Mouse (Mus musculus): ENCODE measurements around the gene Nemp1. TPM values are rescaled to one million over a fixed set of nuclear protein-coding genes. Genes with fewer than 3 reads are reported as not detected.

Nemp1 gene
- total and polyA plus RNA-seq, 2 experiments from 2014 or later = 2.8 to 6.1 TPM

- WGBS = 16% methylated on average over 16 of the region's 16 CpGs
- H3K9me3 ChIP-seq (ENCODE audit: low read length) = no peaks in the 10 kb centered on the region
- no peak overlapping the region for H3K4me3 ChIP-seq (ENCODE audit: low read depth, low read length)
- peak overlapping the region; percentile 41 for H3K4me2 ChIP-seq (ENCODE audit: low read depth)
- DNase-seq (peak; percentile 53), ATAC-seq (peak; percentile 45; the same call in 1 of the 2 replicates)
- H3K27ac ChIP-seq (ENCODE audit: low read depth, low read length) = no peak overlapping the region
- H3K27me3 ChIP-seq (ENCODE audit: insufficient read depth, low read length) = peaks cover 25% of the 10 kb centered on the region
- H3K9ac ChIP-seq = peak overlapping the region; percentile 35; the same call in 1 of the 2 replicates
- no peak for TF ChIP-seq CTCF (IDR thresholded peaks at IDR 0.05; ENCODE audit: low read depth)
- peaks cover 3% of the 10 kb centered on the region; the same call in 1 of the 2 replicates for H3K4me1 ChIP-seq (ENCODE audit: insufficient read depth)
- 0 out of 2 replicates have a peak, but pooled peaks cover 4% of the 10 kb centered on the region for H3K36me3 ChIP-seq (ENCODE audit: insufficient read depth)
These were observed 4.6 kb upstream of the Nemp1 start for GRCm38 (mm10) chr10:127661915-127662663.

- peak overlapping the region; percentile 35; the same call in 1 of the 2 replicates for H3K9ac ChIP-seq
- ATAC-seq (no peak), DNase-seq (no peak)
These were observed 3.9 kb upstream of the Nemp1 start for GRCm38 (mm10) chr10:127662666-127663253.

GRCm38 (mm10) chr10:127663590-127663989 is 3.1 kb upstream of the Nemp1 start:
- H3K4me1 ChIP-seq (ENCODE audit: insufficient read depth) = peaks cover 18% of the 10 kb centered on the region
- H3K36me3 ChIP-seq (ENCODE audit: insufficient read depth) = 0 out of 2 replicates have a peak, but pooled peaks cover 4% of the 10 kb centered on the region
- no peak for ATAC-seq
- H3K27ac ChIP-seq (ENCODE audit: low read depth, low read length) = no peak overlapping the region
- H3K27me3 ChIP-seq (ENCODE audit: insufficient read depth, low read length) = peaks cover 25% of the 10 kb centered on the region
- no peak overlapping the region for H3K4me2 ChIP-seq (ENCODE audit: low read depth)
- no peaks in the 10 kb centered on the region for H3K9me3 ChIP-seq (ENCODE audit: low read length)
- H3K4me3 ChIP-seq (ENCODE audit: low read depth, low read length) = no peak overlapping the region
- DNase-seq = no peak
- 39% methylated on average over 5 of the region's 5 CpGs for WGBS
- no peak overlapping the region for H3K9ac ChIP-seq
- no peak for TF ChIP-seq CTCF (IDR thresholded peaks at IDR 0.05; ENCODE audit: low read depth)

More at GRCm38 (mm10) chr10:127662666-127663253, 3.9 kb upstream of the Nemp1 start:
- H3K4me1 ChIP-seq (ENCODE audit: insufficient read depth) = peaks cover 10% of the 10 kb centered on the region
- TF ChIP-seq CTCF (IDR thresholded peaks at IDR 0.05; ENCODE audit: low read depth) = peak; percentile 39
- H3K4me2 ChIP-seq (ENCODE audit: low read depth) = peak overlapping the region; percentile 41; the same call in 1 of the 2 replicates
- H3K27ac ChIP-seq (ENCODE audit: low read depth, low read length) = no peak overlapping the region
- H3K9me3 ChIP-seq (ENCODE audit: low read length) = no peaks in the 10 kb centered on the region
- 0 out of 2 replicates have a peak, but pooled peaks cover 4% of the 10 kb centered on the region for H3K36me3 ChIP-seq (ENCODE audit: insufficient read depth)
- no peak overlapping the region for H3K4me3 ChIP-seq (ENCODE audit: low read depth, low read length)
- WGBS = 29% methylated on average over 19 of the region's 19 CpGs
- H3K27me3 ChIP-seq (ENCODE audit: insufficient read depth, low read length) = peaks cover 25% of the 10 kb centered on the region

- H3K36me3 ChIP-seq (ENCODE audit: insufficient read depth) = 0 out of 2 replicates have a peak, but pooled peaks cover 4% of the 10 kb centered on the region
- no peak for DNase-seq
- H3K4me2 ChIP-seq (ENCODE audit: low read depth) = no peak overlapping the region
- peaks cover 20% of the 10 kb centered on the region for H3K4me1 ChIP-seq (ENCODE audit: insufficient read depth)
- WGBS = 35% methylated on average over 16 of the region's 16 CpGs
- no peak for ATAC-seq
- no peak overlapping the region for H3K9ac ChIP-seq
- no peak overlapping the region for H3K27ac ChIP-seq (ENCODE audit: low read depth, low read length)
- no peaks in the 10 kb centered on the region for H3K9me3 ChIP-seq (ENCODE audit: low read length)
- H3K27me3 ChIP-seq (ENCODE audit: insufficient read depth, low read length) = peaks cover 25% of the 10 kb centered on the region
- no peak overlapping the region for H3K4me3 ChIP-seq (ENCODE audit: low read depth, low read length)
- no peak for TF ChIP-seq CTCF (IDR thresholded peaks at IDR 0.05; ENCODE audit: low read depth)
These were observed 2.5 kb upstream of the Nemp1 start for GRCm38 (mm10) chr10:127664166-127664565.

- 29% methylated on average over 13 of the region's 13 CpGs for WGBS
- ATAC-seq = no peak
- H3K9me3 ChIP-seq (ENCODE audit: low read length) = no peaks in the 10 kb centered on the region
- no peak overlapping the region for H3K4me3 ChIP-seq (ENCODE audit: low read depth, low read length)
- no peak overlapping the region for H3K9ac ChIP-seq
- H3K27ac ChIP-seq (ENCODE audit: low read depth, low read length) = no peak overlapping the region
- H3K4me1 ChIP-seq (ENCODE audit: insufficient read depth) = peaks cover 20% of the 10 kb centered on the region
- 0 out of 2 replicates have a peak, but pooled peaks cover 4% of the 10 kb centered on the region for H3K36me3 ChIP-seq (ENCODE audit: insufficient read depth)
- no peak for TF ChIP-seq CTCF (IDR thresholded peaks at IDR 0.05; ENCODE audit: low read depth)
- H3K27me3 ChIP-seq (ENCODE audit: insufficient read depth, low read length) = peaks cover 25% of the 10 kb centered on the region
- no peak for DNase-seq
- H3K4me2 ChIP-seq (ENCODE audit: low read depth) = peak overlapping the region; percentile 88; the same call in 1 of the 2 replicates
These were observed 1.8 kb upstream of the Nemp1 start for GRCm38 (mm10) chr10:127664891-127665290.

GRCm38 (mm10) chr10:127665366-127666181 is 1.1 kb upstream of the Nemp1 start:
- peak overlapping the region; percentile 88 for H3K4me2 ChIP-seq (ENCODE audit: low read depth)
- WGBS = 8% methylated on average over 14 of the region's 14 CpGs
- H3K4me1 ChIP-seq (ENCODE audit: insufficient read depth) = peaks cover 20% of the 10 kb centered on the region
- H3K27me3 ChIP-seq (ENCODE audit: insufficient read depth, low read length) = peaks cover 25% of the 10 kb centered on the region
- peak; percentile 29 for DNase-seq
- no peak for ATAC-seq
- H3K36me3 ChIP-seq (ENCODE audit: insufficient read depth) = 0 out of 2 replicates have a peak, but pooled peaks cover 4% of the 10 kb centered on the region
- no peaks in the 10 kb centered on the region for H3K9me3 ChIP-seq (ENCODE audit: low read length)
- peak overlapping the region; percentile 62 for H3K9ac ChIP-seq
- H3K4me3 ChIP-seq (ENCODE audit: low read depth, low read length) = peak overlapping the region; percentile 66
- peak overlapping the region; percentile 84; the same call in 1 of the 2 replicates for H3K27ac ChIP-seq (ENCODE audit: low read depth, low read length)
- TF ChIP-seq CTCF (IDR thresholded peaks at IDR 0.05; ENCODE audit: low read depth) = no peak
